Mouse (Mus musculus): ENCODE results near the gene Eef1akmt2. TPM values are rescaled to one million over a fixed set of nuclear protein-coding genes. Genes with fewer than 3 reads are reported as not detected.

Eef1akmt2 gene
- polyA plus RNA-seq (2015; fragmentation: Nextera tagmentation; extraction: Ambion mirVana) = 34.3 and 37.8 TPM in 2 replicates

- Histone ChIP-seq H3K27me3 (replicated peaks; ENCODE audit: control insufficient read depth, insufficient read depth, low read length) (no peaks in the 10 kb centered on the region), H3K27ac (ENCODE audit: low read depth, low read length) (peak within 1 kb of the TSS; percentile 95), H3K9me3 (ENCODE audit: control insufficient read depth) (no peaks in the 10 kb centered on the region), H3K36me3 (ENCODE audit: control insufficient read depth, insufficient read depth) (peaks cover 15% of the 10 kb centered on the region; the same call in 1 of the 2 replicates), H3K9ac (ENCODE audit: low read depth, low read length) (peak within 1 kb of the TSS; percentile 88), H3K4me1 (replicated peaks; ENCODE audit: control insufficient read depth, insufficient read depth, low read length) (no peaks in the 10 kb centered on the region), H3K4me2 (replicated peaks; ENCODE audit: low read depth) (peak within 1 kb of the TSS; percentile 68), H3K4me3 (ENCODE audit: low read depth, low read length) (peak within 1 kb of the TSS; percentile 73)
- WGBS = 1% methylated on average over 37 of the region's 37 CpGs
- peak; percentile 66 for TF ChIP-seq CTCF (IDR thresholded peaks at IDR 0.05; ENCODE audit: low read depth)
- ATAC-seq = peak; percentile 93
Measured at GRCm38 (mm10) chr7:132852173-132852844, at the start of gene Eef1akmt2. Eef1akmt2 (minus strand) TSS chr7:132852673.

GRCm38 (mm10) chr7:132900826-132901531 is 48.5 kb upstream of the Eef1akmt2 start:
- H3K9me3 ChIP-seq (ENCODE audit: control insufficient read depth) = no peaks in the 10 kb centered on the region
- no peak for ATAC-seq
- WGBS = 47% methylated on average over 2 of the region's 2 CpGs
- H3K4me1 ChIP-seq (replicated peaks; ENCODE audit: control insufficient read depth, insufficient read depth, low read length) = no peaks in the 10 kb centered on the region
- H3K4me2 ChIP-seq (replicated peaks; ENCODE audit: low read depth) = no peak overlapping the region
- TF ChIP-seq CTCF (IDR thresholded peaks at IDR 0.05; ENCODE audit: low read depth) = no peak
- no peak overlapping the region for H3K27ac ChIP-seq (ENCODE audit: low read depth, low read length)
- H3K4me3 ChIP-seq (ENCODE audit: low read depth, low read length) = no peak overlapping the region
- no peak overlapping the region for H3K9ac ChIP-seq (ENCODE audit: low read depth, low read length)
- no peaks in the 10 kb centered on the region for H3K36me3 ChIP-seq (ENCODE audit: control insufficient read depth, insufficient read depth)
- H3K27me3 ChIP-seq (replicated peaks; ENCODE audit: control insufficient read depth, insufficient read depth, low read length) = no peaks in the 10 kb centered on the region

GRCm38 (mm10) chr7:132898234-132898633 is 45.8 kb upstream of the Eef1akmt2 start:
- Histone ChIP-seq H3K9ac (ENCODE audit: low read depth, low read length) (no peak overlapping the region), H3K27ac (ENCODE audit: low read depth, low read length) (no peak overlapping the region), H3K36me3 (ENCODE audit: control insufficient read depth, insufficient read depth) (no peaks in the 10 kb centered on the region), H3K27me3 (replicated peaks; ENCODE audit: control insufficient read depth, insufficient read depth, low read length) (no peaks in the 10 kb centered on the region), H3K4me1 (replicated peaks; ENCODE audit: control insufficient read depth, insufficient read depth, low read length) (no peaks in the 10 kb centered on the region), H3K4me2 (replicated peaks; ENCODE audit: low read depth) (no peak overlapping the region), H3K9me3 (ENCODE audit: control insufficient read depth) (no peaks in the 10 kb centered on the region), H3K4me3 (ENCODE audit: low read depth, low read length) (no peak overlapping the region)
- no peak for ATAC-seq
- peak; percentile 72 for TF ChIP-seq CTCF (IDR thresholded peaks at IDR 0.05; ENCODE audit: low read depth)
- WGBS = 92% methylated on average over 2 of the region's 2 CpGs

- Histone ChIP-seq H3K4me1 (replicated peaks; ENCODE audit: control insufficient read depth, insufficient read depth, low read length) (no peaks in the 10 kb centered on the region), H3K4me3 (ENCODE audit: low read depth, low read length) (no peak overlapping the region), H3K9me3 (ENCODE audit: control insufficient read depth) (no peaks in the 10 kb centered on the region), H3K36me3 (ENCODE audit: control insufficient read depth, insufficient read depth) (no peaks in the 10 kb centered on the region), H3K4me2 (replicated peaks; ENCODE audit: low read depth) (no peak overlapping the region), H3K9ac (ENCODE audit: low read depth, low read length) (no peak overlapping the region), H3K27ac (ENCODE audit: low read depth, low read length) (no peak overlapping the region), H3K27me3 (replicated peaks; ENCODE audit: control insufficient read depth, insufficient read depth, low read length) (no peaks in the 10 kb centered on the region)
- WGBS = 82% methylated on average over 10 of the region's 10 CpGs
- ATAC-seq = no peak
- TF ChIP-seq CTCF (IDR thresholded peaks at IDR 0.05; ENCODE audit: low read depth) = peak; percentile 40
Measured at GRCm38 (mm10) chr7:132897258-132897657, 44.8 kb upstream of the Eef1akmt2 start.

GRCm38 (mm10) chr7:132896206-132896815 is 43.8 kb upstream of the Eef1akmt2 start:
- Histone ChIP-seq H3K4me3 (ENCODE audit: low read depth, low read length) (no peak overlapping the region), H3K36me3 (ENCODE audit: control insufficient read depth, insufficient read depth) (no peaks in the 10 kb centered on the region), H3K9me3 (ENCODE audit: control insufficient read depth) (no peaks in the 10 kb centered on the region), H3K9ac (ENCODE audit: low read depth, low read length) (no peak overlapping the region), H3K27me3 (replicated peaks; ENCODE audit: control insufficient read depth, insufficient read depth, low read length) (no peaks in the 10 kb centered on the region), H3K27ac (ENCODE audit: low read depth, low read length) (no peak overlapping the region), H3K4me1 (replicated peaks; ENCODE audit: control insufficient read depth, insufficient read depth, low read length) (no peaks in the 10 kb centered on the region), H3K4me2 (replicated peaks; ENCODE audit: low read depth) (no peak overlapping the region)
- WGBS = 87% methylated on average over 9 of the region's 9 CpGs
- no peak for TF ChIP-seq CTCF (IDR thresholded peaks at IDR 0.05; ENCODE audit: low read depth)
- ATAC-seq = no peak

GRCm38 (mm10) chr7:132894841-132895555 is 42.5 kb upstream of the Eef1akmt2 start:
- Histone ChIP-seq H3K9ac (ENCODE audit: low read depth, low read length) (no peak overlapping the region), H3K4me1 (replicated peaks; ENCODE audit: control insufficient read depth, insufficient read depth, low read length) (no peaks in the 10 kb centered on the region), H3K4me2 (replicated peaks; ENCODE audit: low read depth) (no peak overlapping the region), H3K27me3 (replicated peaks; ENCODE audit: control insufficient read depth, insufficient read depth, low read length) (no peaks in the 10 kb centered on the region), H3K36me3 (ENCODE audit: control insufficient read depth, insufficient read depth) (no peaks in the 10 kb centered on the region), H3K9me3 (ENCODE audit: control insufficient read depth) (no peaks in the 10 kb centered on the region), H3K27ac (ENCODE audit: low read depth, low read length) (no peak overlapping the region), H3K4me3 (ENCODE audit: low read depth, low read length) (no peak overlapping the region)
- no peak for ATAC-seq
- no peak for TF ChIP-seq CTCF (IDR thresholded peaks at IDR 0.05; ENCODE audit: low read depth)
- 60% methylated on average over 7 of the region's 7 CpGs for WGBS

Data from intestine, postnatal 0 days (tissue).